Mouse (Mus musculus) hindbrain, postnatal 0 days (tissue): Measurements from ENCODE around the gene Tbc1d13. TPM values are rescaled to one million over a fixed set of nuclear protein-coding genes. Genes with fewer than 3 reads are reported as not detected.

Source experiments
- ATAC-seq: fragments of 200-750 bp; cut with Nextera tagmentation; 2 replicates; pipeline ENCODE4 v1.8.0; 2017; ENCODE audit warnings: mild to moderate bottlenecking, moderate TSS enrichment, moderate library complexity
- DNase-seq: peaks from one replicate; pipeline ENCODE4 v3.0.0-alpha.2; 2015; ENCODE audit warnings: low spot score
- H3K27ac ChIP-seq: fragments of 300-500 bp; sonication (generic); 2 replicates; pipeline ENCODE4 v1.5.1; 2014; ENCODE audit warnings: mild to moderate bottlenecking
- H3K27me3 ChIP-seq: fragments of 300-500 bp; sonication (generic); 2 replicates; pipeline ENCODE4 v1.6.1; 2014; ENCODE audit warnings: low read length, mixed read lengths; ENCODE audit not compliant: insufficient read depth
- H3K36me3 ChIP-seq: fragments of 300-500 bp; sonication (generic); 2 replicates; pipeline ENCODE4 v1.6.1; 2014; ENCODE audit warnings: low read length, mixed read lengths; ENCODE audit not compliant: insufficient read depth
- H3K4me1 ChIP-seq: fragments of 300-500 bp; sonication (generic); 2 replicates; pipeline ENCODE4 v1.6.1; 2014; ENCODE audit warnings: antibody characterized with exemption, low read length, mixed read lengths; ENCODE audit not compliant: insufficient read depth
- H3K4me2 ChIP-seq: fragments of 300-500 bp; sonication (generic); 2 replicates; pipeline ENCODE4 v1.6.1; 2014; ENCODE audit warnings: low read depth, mild to moderate bottlenecking, low read length, moderate library complexity, mixed read lengths
- H3K4me3 ChIP-seq: fragments of 300-500 bp; sonication (generic); 2 replicates; pipeline ENCODE4 v1.5.1; 2014; ENCODE audit warnings: low read length
- H3K9ac ChIP-seq: fragments of 300-500 bp; sonication (generic); replicated peaks from 2 replicates; pipeline ENCODE4 v1.6.1; 2014; ENCODE audit warnings: mild to moderate bottlenecking, low read length, moderate library complexity, mixed read lengths
- H3K9me3 ChIP-seq: fragments of 300-500 bp; sonication (generic); 2 replicates; pipeline ENCODE4 v1.6.1; 2016; ENCODE audit warnings: low read length, mixed read lengths
- CTCF ChIP-seq: IDR thresholded peaks from 2 replicates; pipeline ENCODE4 v1.5.1; 2016; ENCODE audit warnings: antibody characterized with exemption, control low read depth, low read depth
- WGBS: fragments of 180-500 bp; shearing (Covaris S2); extraction: QIAGEN DNeasy Blood & Tissue Kit; methylation state at CpG from one replicate; pipeline ENCODE4 v1.1.7; 2014; 5-methylcytosine and 5-hydroxymethylcytosine counted together
- polyA plus RNA-seq: library from polyadenylated mRNA; unstranded; fragments of >200 nt; fragmentation: Nextera tagmentation; extraction: Ambion mirVana; gene quantifications from 2 replicates; pipeline ENCODE4 v1.2.1, GENCODE M21; 2015
- total RNA-seq: library from RNA; depleted of rRNA; stranded (reverse); fragments of >200 nt; gene quantifications from 2 replicates; pipeline ENCODE4 v1.2.3, GENCODE M21; 2014

Tbc1d13 gene
- total and polyA plus RNA-seq, 2 experiments from 2014 or later: 9.4 to 109 TPM

GRCm38 (mm10) chr2:30161809-30162208, 28.3 kb downstream of the Tbc1d13 start:
- Histone ChIP-seq H3K9me3 (no peaks in the 10 kb centered on the region), H3K4me1 (no peaks in the 10 kb centered on the region), H3K27ac (no peak overlapping the region), H3K27me3 (no peaks in the 10 kb centered on the region), H3K36me3 (no peaks in the 10 kb centered on the region), H3K9ac (no peak overlapping the region), H3K4me2 (no peak overlapping the region), H3K4me3 (no peak overlapping the region)
- no peak for ATAC-seq
- peak; percentile 77 for TF ChIP-seq CTCF
- peak; percentile 85 for DNase-seq

- H3K9ac ChIP-seq: no peak overlapping the region
- DNase-seq: no peak
- no peaks in the 10 kb centered on the region for H3K9me3 ChIP-seq
- no peak overlapping the region for H3K4me2 ChIP-seq
- no peak overlapping the region for H3K27ac ChIP-seq
- H3K27me3 ChIP-seq: no peaks in the 10 kb centered on the region
- peak; percentile 29; the same call in 1 of the 2 replicates for ATAC-seq
- H3K4me1 ChIP-seq: no peaks in the 10 kb centered on the region
- 47% methylated on average over 9 of the region's 9 CpGs for WGBS
- H3K4me3 ChIP-seq: no peak overlapping the region
- H3K36me3 ChIP-seq: no peaks in the 10 kb centered on the region
- TF ChIP-seq CTCF: no peak
These were observed 30.9 kb downstream of the Tbc1d13 start for GRCm38 (mm10) chr2:30164340-30164932.

- no peak overlapping the region for H3K9ac ChIP-seq
- no peak overlapping the region for H3K27ac ChIP-seq
- ATAC-seq (no peak), DNase-seq (peak; percentile 28)
- no peaks in the 10 kb centered on the region for H3K27me3 ChIP-seq
- H3K4me3 ChIP-seq: no peak overlapping the region
- 60% methylated on average over 4 of the region's 4 CpGs for WGBS
- peak; percentile 58 for TF ChIP-seq CTCF
- no peaks in the 10 kb centered on the region for H3K36me3 ChIP-seq
- H3K9me3 ChIP-seq: no peaks in the 10 kb centered on the region
- no peaks in the 10 kb centered on the region for H3K4me1 ChIP-seq
- H3K4me2 ChIP-seq: no peak overlapping the region
These were observed 33.1 kb downstream of the Tbc1d13 start for GRCm38 (mm10) chr2:30166677-30167076.

- H3K4me3 ChIP-seq: peak within 1 kb of the TSS; percentile 49
- ATAC-seq (peak; percentile 96), DNase-seq (peak; percentile 94)
- H3K4me1 ChIP-seq: 0 out of 2 replicates have a peak, but pooled peaks cover 9% of the 10 kb centered on the region
- TF ChIP-seq CTCF: no peak
- H3K9me3 ChIP-seq: no peaks in the 10 kb centered on the region
- peak within 1 kb of the TSS; percentile 70 for H3K4me2 ChIP-seq
- no peaks in the 10 kb centered on the region for H3K27me3 ChIP-seq
- under 1% methylated on average over 63 of the region's 75 CpGs for WGBS
- H3K36me3 ChIP-seq: peaks cover 22% of the 10 kb centered on the region
- H3K27ac ChIP-seq: peak within 1 kb of the TSS; percentile 94
- H3K9ac ChIP-seq: peak within 1 kb of the TSS; percentile 61
These were observed 37.9 kb downstream of the Tbc1d13 start, which contains the start of gene Endog for GRCm38 (mm10) chr2:30171371-30171996. Endog (plus strand) TSS chr2:30171493.

- Histone ChIP-seq H3K27ac (peak overlapping the region; percentile 94), H3K36me3 (peaks cover 23% of the 10 kb centered on the region), H3K4me1 (peaks cover 10% of the 10 kb centered on the region; the same call in 1 of the 2 replicates), H3K4me2 (peak overlapping the region; percentile 70), H3K9me3 (no peaks in the 10 kb centered on the region), H3K4me3 (peak overlapping the region; percentile 49), H3K27me3 (no peaks in the 10 kb centered on the region), H3K9ac (peak overlapping the region; percentile 61)
- no peak for TF ChIP-seq CTCF
- DNase-seq (peak; percentile 43), ATAC-seq (peak; percentile 24)
- WGBS: under 1% methylated on average over 18 of the region's 19 CpGs
These were observed 38.4 kb downstream of the Tbc1d13 start for GRCm38 (mm10) chr2:30171997-30172382.

- H3K4me2 ChIP-seq: no peak overlapping the region
- TF ChIP-seq CTCF: no peak
- no peaks in the 10 kb centered on the region for H3K27me3 ChIP-seq
- H3K9ac ChIP-seq: no peak overlapping the region
- 93% methylated on average over 20 of the region's 20 CpGs for WGBS
- peaks cover 18% of the 10 kb centered on the region; the same call in 1 of the 2 replicates for H3K4me1 ChIP-seq
- H3K27ac ChIP-seq: no peak overlapping the region
- H3K9me3 ChIP-seq: no peaks in the 10 kb centered on the region
- no peak overlapping the region for H3K4me3 ChIP-seq
- peaks cover 23% of the 10 kb centered on the region for H3K36me3 ChIP-seq
- no peak for DNase-seq
- ATAC-seq: no peak
These were observed 40.1 kb downstream of the Tbc1d13 start for GRCm38 (mm10) chr2:30173541-30174240.

GRCm38 (mm10) chr2:30175897-30176296, 42.4 kb downstream of the Tbc1d13 start:
- WGBS: 89% methylated on average over 8 of the region's 8 CpGs
- no peak for ATAC-seq
- peaks cover 18% of the 10 kb centered on the region; the same call in 1 of the 2 replicates for H3K4me1 ChIP-seq
- no peaks in the 10 kb centered on the region for H3K9me3 ChIP-seq
- TF ChIP-seq CTCF: peak; percentile 43
- no peak overlapping the region for H3K4me2 ChIP-seq
- H3K4me3 ChIP-seq: no peak overlapping the region
- no peak overlapping the region for H3K9ac ChIP-seq
- no peak overlapping the region for H3K27ac ChIP-seq
- no peaks in the 10 kb centered on the region for H3K27me3 ChIP-seq
- H3K36me3 ChIP-seq: peaks cover 23% of the 10 kb centered on the region
- no peak for DNase-seq
